Mouse (Mus musculus): ENCODE data around the gene Otor. TPM values are rescaled to one million over a fixed set of nuclear protein-coding genes. Genes with fewer than 3 reads are reported as not detected.

Gene Otor
- not detected in 2 replicates for polyA plus RNA-seq (2011; ENCODE audit: insufficient read depth, insufficient read length, low read depth, missing spikeins)

DNA sequence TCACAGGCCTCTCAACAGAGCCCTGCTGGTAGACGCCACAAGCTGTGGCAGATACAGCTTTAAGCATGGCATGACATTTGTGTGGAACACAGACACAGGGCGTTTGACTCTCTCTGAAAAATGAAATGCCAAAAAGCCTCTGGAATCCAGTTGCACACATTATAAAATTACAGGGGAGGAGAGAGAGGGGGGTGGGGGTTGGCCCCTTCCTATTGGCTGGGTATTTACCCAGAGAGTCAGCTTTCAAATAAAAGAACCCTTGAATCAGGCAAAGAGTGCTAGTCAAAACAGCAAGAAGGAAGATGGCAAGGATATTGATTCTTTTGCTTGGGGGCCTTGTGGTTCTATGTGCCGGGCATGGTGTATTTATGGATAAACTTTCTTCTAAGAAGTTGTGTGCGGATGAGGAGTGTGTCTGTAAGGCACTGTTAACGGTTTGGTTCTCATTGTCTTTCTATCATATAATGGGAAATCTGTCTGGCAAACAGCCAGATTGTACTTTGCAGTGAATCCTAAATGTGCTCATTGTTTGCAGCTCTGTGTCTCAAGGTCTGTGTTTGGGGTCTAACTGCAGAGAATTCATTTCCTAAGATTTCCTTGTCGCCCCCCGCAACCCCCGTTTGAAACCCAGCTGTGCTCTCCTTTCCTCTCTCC is at the start of gene Otor:
TSS of gene Otor (plus strand) at position 276 of the 654 bp plus-strand sequence.
- Histone ChIP-seq H3K4me3 (ENCODE audit: low read depth, low read length) (no peak within 1 kb of the TSS), H3K36me3 (ENCODE audit: control insufficient read depth, insufficient read depth, low read length, poor library complexity, severe bottlenecking) (no peaks in the 10 kb centered on the region), H3K27ac (ENCODE audit: insufficient read depth, low read length) (no peak within 1 kb of the TSS), H3K9ac (ENCODE audit: low read depth, poor library complexity, severe bottlenecking) (no peak within 1 kb of the TSS), H3K4me1 (ENCODE audit: control insufficient read depth, insufficient read depth, low read length) (no peaks in the 10 kb centered on the region), H3K27me3 (ENCODE audit: control insufficient read depth, insufficient read depth, low read length, poor library complexity, severe bottlenecking) (no peaks in the 10 kb centered on the region), H3K9me3 (replicated peaks; ENCODE audit: control insufficient read depth, insufficient read depth, low read length, poor library complexity, severe bottlenecking) (no peaks in the 10 kb centered on the region)
- TF ChIP-seq POLR2A (IDR thresholded peaks at IDR 0.05; ENCODE audit: insufficient read depth, low read length) = no peak
- no peak for TF ChIP-seq EP300 (IDR thresholded peaks at IDR 0.05; ENCODE audit: insufficient read depth, low read depth, low read length)

DNA sequence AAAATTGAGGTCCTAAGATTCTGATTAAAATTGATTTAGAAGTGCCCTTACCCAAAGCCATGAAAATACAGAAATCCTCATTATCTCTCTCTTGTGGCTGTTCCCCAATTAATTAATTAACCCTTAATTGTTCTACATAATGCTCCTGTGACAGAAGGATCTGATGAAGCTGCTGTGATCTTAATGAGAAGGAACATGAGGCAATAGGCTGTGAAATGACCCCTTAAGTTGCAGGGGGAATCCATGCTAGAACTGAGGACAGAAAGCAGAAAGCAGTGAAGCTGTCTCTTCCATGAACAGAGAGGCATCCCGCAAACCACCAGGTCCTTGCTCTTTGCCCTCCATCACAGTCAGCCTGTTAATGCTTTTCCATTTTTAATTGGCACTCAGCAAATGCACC is 47.0 kb upstream of the Otor start:
- Histone ChIP-seq H3K36me3 (ENCODE audit: control insufficient read depth, insufficient read depth, low read length, poor library complexity, severe bottlenecking) (no peaks in the 10 kb centered on the region), H3K4me3 (ENCODE audit: low read depth, low read length) (no peak overlapping the region), H3K27ac (ENCODE audit: insufficient read depth, low read length) (no peak overlapping the region), H3K9ac (ENCODE audit: low read depth, poor library complexity, severe bottlenecking) (no peak overlapping the region), H3K4me1 (ENCODE audit: control insufficient read depth, insufficient read depth, low read length) (no peaks in the 10 kb centered on the region), H3K9me3 (replicated peaks; ENCODE audit: control insufficient read depth, insufficient read depth, low read length, poor library complexity, severe bottlenecking) (no peaks in the 10 kb centered on the region), H3K27me3 (ENCODE audit: control insufficient read depth, insufficient read depth, low read length, poor library complexity, severe bottlenecking) (no peaks in the 10 kb centered on the region)
- TF ChIP-seq CTCF (IDR thresholded peaks at IDR 0.05; ENCODE audit: low read depth, low read length) (no peak), POLR2A (IDR thresholded peaks at IDR 0.05; ENCODE audit: insufficient read depth, low read length) (no peak), EP300 (IDR thresholded peaks at IDR 0.05; ENCODE audit: insufficient read depth, low read depth, low read length) (no peak)

DNA sequence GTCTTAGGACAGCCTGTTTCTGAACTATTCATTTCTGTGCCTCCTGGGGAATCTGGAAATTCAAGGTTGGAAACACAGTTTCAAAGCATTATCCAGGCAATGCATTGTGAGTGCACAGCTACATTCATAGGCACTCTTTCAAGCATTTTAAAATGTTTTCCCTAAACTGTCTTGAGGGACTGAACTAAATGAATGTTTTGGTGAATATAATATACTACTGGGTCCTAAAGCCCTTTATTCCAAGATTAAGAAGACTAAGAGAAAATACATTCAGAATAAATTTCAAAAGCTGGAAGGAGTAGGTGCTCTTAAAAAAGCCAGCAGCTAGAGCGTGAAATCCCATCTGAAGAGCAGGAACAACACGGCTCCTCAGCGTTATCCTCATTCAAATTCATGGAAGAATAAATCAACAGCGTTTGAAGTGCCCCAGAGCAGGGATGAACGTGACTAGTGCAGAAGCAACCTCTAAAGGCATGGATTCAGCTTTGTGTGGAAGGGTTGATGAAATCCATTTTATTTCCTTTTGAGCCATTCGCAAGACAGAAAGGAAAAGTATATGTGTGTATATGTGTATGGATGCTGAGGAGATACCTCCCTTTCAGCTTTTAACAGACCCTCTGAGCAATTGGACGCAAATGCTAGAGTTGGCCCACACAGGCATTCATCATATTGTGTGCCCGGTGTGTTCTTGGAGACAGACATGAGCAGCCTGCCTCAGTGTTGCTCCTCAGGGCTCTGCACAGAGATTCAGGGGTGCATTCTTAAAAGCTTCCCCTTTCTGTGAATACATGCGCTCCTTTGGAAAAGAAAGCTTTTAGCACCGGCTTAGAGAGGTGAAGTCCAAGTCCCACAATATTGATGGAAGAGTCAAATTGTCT is 45.7 kb upstream of the Otor start:
- no peak overlapping the region for H3K4me3 ChIP-seq (ENCODE audit: low read depth, low read length)
- no peaks in the 10 kb centered on the region for H3K9me3 ChIP-seq (replicated peaks; ENCODE audit: control insufficient read depth, insufficient read depth, low read length, poor library complexity, severe bottlenecking)
- TF ChIP-seq CTCF (IDR thresholded peaks at IDR 0.05; ENCODE audit: low read depth, low read length) (no peak), EP300 (IDR thresholded peaks at IDR 0.05; ENCODE audit: insufficient read depth, low read depth, low read length) (no peak), POLR2A (IDR thresholded peaks at IDR 0.05; ENCODE audit: insufficient read depth, low read length) (no peak)
- no peaks in the 10 kb centered on the region for H3K4me1 ChIP-seq (ENCODE audit: control insufficient read depth, insufficient read depth, low read length)
- H3K27ac ChIP-seq (ENCODE audit: insufficient read depth, low read length) = no peak overlapping the region
- no peak overlapping the region for H3K9ac ChIP-seq (ENCODE audit: low read depth, poor library complexity, severe bottlenecking)
- no peaks in the 10 kb centered on the region for H3K36me3 ChIP-seq (ENCODE audit: control insufficient read depth, insufficient read depth, low read length, poor library complexity, severe bottlenecking)
- no peaks in the 10 kb centered on the region for H3K27me3 ChIP-seq (ENCODE audit: control insufficient read depth, insufficient read depth, low read length, poor library complexity, severe bottlenecking)

DNA sequence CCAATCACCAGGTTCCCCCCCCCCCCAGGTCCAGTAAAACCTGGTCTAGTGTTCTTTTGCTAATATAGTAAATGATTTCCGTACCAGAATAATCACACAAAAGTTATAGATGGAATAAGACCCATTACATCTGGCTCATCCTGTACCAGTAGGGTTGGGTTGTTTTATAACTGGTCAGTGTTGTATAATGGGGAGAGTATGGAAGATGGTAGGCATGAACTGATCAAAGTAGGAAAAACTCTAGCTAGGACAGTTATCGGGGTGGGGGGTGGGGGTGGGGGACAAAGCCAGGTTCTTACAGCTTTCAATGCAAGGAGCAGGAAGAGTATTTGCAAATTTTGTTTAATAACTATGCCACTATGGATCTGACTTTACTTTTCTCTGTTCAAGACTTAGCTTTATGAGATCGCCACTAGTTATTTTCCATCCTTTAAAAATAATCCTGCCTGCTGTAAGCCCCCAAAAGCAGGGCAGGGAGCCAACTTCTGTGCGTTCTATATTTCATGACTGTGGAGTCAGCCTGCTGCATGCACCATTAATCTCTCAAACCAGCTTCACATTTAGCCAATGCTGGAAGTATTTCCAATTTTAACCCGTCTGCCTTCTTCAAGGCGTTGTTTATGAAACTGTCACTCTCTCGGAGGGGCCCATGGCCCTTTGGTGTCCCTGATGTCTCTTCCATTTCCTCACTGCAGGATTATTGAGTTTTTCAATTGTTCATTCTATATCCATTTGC is 43.8 kb upstream of the Otor start:
- no peaks in the 10 kb centered on the region for H3K27me3 ChIP-seq (ENCODE audit: control insufficient read depth, insufficient read depth, low read length, poor library complexity, severe bottlenecking)
- H3K4me3 ChIP-seq (ENCODE audit: low read depth, low read length) = no peak overlapping the region
- no peak overlapping the region for H3K9ac ChIP-seq (ENCODE audit: low read depth, poor library complexity, severe bottlenecking)
- TF ChIP-seq EP300 (IDR thresholded peaks at IDR 0.05; ENCODE audit: insufficient read depth, low read depth, low read length) (no peak), CTCF (IDR thresholded peaks at IDR 0.05; ENCODE audit: low read depth, low read length) (no peak)
- no peaks in the 10 kb centered on the region for H3K4me1 ChIP-seq (ENCODE audit: control insufficient read depth, insufficient read depth, low read length)
- H3K9me3 ChIP-seq (replicated peaks; ENCODE audit: control insufficient read depth, insufficient read depth, low read length, poor library complexity, severe bottlenecking) = no peaks in the 10 kb centered on the region
- H3K36me3 ChIP-seq (ENCODE audit: control insufficient read depth, insufficient read depth, low read length, poor library complexity, severe bottlenecking) = no peaks in the 10 kb centered on the region
- H3K27ac ChIP-seq (ENCODE audit: insufficient read depth, low read length) = no peak overlapping the region

DNA sequence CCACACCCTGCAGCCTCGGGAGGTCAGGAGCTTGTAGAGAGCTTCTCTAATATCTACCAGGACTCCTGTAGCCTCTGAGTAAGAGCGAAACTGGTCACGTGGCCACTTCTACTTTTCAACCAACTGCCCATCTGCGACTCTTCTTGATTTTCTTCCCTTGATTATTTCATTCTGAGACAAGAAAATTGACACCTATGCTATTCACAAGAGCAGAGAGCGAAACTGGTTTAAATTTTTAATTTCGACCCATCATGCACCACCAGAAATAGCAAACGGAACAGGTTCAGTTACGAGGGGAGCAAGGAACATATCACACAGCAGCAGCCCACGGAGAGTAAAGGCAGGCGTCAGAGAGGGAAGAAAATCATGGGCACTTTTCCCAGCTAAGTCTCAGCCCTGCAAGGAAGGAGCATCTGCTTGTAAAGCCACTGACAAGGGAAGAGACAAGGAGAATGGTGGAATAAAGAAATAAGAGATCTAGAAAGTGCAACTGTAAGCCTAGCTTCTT is 43.1 kb upstream of the Otor start:
- no peak for TF ChIP-seq EP300 (IDR thresholded peaks at IDR 0.05; ENCODE audit: insufficient read depth, low read depth, low read length)
- TF ChIP-seq CTCF (IDR thresholded peaks at IDR 0.05; ENCODE audit: low read depth, low read length) = no peak

More for the DNA sequence above, 43.1 kb upstream of the Otor start:
- Histone ChIP-seq H3K9ac (ENCODE audit: low read depth, poor library complexity, severe bottlenecking) (no peak overlapping the region), H3K4me1 (ENCODE audit: control insufficient read depth, insufficient read depth, low read length) (no peaks in the 10 kb centered on the region), H3K9me3 (replicated peaks; ENCODE audit: control insufficient read depth, insufficient read depth, low read length, poor library complexity, severe bottlenecking) (no peaks in the 10 kb centered on the region), H3K27me3 (ENCODE audit: control insufficient read depth, insufficient read depth, low read length, poor library complexity, severe bottlenecking) (no peaks in the 10 kb centered on the region), H3K36me3 (ENCODE audit: control insufficient read depth, insufficient read depth, low read length, poor library complexity, severe bottlenecking) (no peaks in the 10 kb centered on the region), H3K27ac (ENCODE audit: insufficient read depth, low read length) (no peak overlapping the region), H3K4me3 (ENCODE audit: low read depth, low read length) (no peak overlapping the region)

Measured in ES-Bruce4 (cell line).